Mouse (Mus musculus) c-Kit-positive CD71-negative TER-119-negative erythroid progenitor cells, embryonic 14.5 days (primary cell): ENCODE results near the gene Slc6a6.

Experiments used
- DNase-seq: peaks from one replicate; pipeline ENCODE4 v3.0.0-alpha.2; 2013; ENCODE audit warnings: low read depth

Slc6a6 gene

DNA sequence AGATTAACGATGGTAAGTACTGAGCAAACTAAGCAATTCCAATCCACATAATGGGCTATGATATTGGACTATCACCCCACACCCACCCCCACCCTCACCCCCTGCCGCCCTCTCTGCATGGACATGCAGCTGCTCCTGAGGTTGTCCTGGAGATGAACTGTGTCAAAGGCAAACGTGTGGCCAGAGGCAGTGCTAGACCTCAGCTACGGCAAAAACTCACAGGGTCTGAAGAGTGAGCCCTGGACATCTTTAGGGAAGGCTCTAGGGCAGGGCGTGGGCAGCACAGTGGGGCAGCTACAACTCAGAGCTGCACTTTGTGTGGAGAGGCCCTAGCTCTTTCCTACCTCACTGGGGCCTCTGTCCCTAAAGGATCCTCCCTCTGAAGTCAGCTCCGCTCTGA lies 13.6 kb upstream of the Slc6a6 start:
- no peak for DNase-seq

DNA sequence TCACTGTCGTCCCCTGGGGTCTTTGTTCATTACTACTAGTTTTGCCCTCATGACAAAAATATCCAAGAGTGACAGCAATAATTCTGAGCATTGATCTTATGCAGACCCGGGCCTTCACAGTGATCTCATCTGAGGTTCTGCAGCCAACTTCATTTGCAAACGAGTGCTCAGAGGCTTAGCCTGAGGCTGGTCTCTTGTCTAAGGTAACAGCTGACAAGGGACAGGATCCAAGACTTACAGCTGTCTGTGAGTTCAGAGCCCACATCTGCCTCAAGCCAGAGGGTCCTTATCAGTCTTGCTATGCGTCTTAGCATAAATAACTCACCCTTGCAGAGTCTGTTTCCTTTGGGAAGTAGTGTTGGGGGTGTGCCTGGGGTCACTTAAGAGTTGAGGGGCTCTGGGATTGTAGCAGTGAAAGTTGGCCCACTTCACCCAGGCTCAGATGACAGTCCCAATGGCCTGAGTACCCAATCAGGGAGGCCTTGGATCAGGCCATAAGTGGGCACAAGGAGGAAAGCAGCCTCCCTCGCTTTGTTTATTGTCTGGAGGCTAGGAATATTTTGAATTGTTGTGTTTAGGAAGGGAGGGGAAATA lies 9.0 kb upstream of the Slc6a6 start:
- no peak for DNase-seq

DNA sequence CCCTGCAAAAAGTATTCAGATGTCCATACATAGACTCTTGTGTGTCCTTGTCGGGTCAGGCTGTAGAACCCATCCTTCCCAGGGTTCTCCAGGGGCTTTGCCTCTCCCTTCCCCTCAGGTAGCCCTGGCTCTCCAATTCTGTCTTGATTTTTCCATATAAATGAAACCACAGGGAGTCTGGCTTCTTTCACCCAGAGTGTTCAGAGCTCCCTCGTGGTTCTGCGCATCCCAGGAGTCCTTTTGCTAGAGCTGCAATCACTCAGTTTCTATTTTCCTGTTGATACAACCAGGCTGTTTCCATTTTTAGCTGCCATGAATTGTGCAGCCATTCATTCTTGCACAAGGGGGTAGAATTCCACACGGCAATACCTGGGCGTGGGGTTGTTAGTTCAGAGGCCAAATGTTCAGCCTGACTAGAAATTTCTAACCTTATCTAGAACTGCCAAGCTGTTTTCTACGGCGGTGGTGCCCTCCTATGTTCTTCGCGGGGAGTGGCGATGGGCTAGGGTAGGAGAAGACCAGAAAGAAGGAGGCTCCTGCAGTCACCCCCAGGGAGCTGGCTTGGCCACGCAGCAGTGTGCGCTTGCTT lies 5.3 kb upstream of the Slc6a6 start:
- no peak for DNase-seq

DNA sequence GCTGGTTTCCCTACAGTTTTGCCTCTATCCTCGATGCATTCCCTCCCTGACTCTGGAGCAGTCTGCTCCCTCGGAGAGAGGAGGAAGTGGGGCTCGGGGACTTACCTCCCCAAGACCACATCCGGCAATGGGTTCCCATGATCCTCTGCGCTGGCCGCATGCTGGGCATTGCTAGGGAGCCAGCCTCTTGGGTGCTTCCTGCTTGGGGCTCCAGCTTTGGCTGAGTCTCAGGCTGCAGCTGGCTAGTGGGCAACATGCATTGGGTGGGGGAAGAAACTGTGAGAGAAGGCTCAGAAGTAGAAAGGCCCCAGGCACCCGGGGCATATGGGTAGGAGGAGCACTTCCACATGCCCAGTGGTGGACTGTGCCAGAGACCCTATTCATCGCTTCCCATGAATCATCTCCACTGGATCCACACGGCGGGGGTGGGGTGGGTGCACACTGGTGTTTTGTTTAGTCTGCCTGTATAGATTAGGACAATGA lies 4.7 kb upstream of the Slc6a6 start:
- DNase-seq, result peak; percentile 65

DNA sequence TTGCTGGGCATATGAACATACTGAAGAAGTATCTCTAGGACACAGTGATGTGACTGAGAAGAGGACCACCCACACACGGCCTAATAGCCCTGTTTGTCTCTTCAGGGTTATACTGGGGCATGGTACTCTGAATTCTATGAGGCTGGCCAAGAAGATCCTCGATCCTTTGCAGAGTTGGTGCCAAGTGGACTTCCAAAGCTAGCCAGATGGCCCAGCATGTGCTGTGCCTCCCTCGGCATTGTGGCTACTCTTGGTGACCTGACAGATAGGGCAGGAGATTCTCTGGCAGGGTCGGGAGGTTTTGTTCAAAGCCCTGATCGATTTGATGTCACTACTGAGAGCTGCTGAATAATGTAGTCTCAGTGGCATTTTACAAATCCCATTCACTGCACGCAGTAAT lies 4.1 kb upstream of the Slc6a6 start:
- no peak for DNase-seq

DNA sequence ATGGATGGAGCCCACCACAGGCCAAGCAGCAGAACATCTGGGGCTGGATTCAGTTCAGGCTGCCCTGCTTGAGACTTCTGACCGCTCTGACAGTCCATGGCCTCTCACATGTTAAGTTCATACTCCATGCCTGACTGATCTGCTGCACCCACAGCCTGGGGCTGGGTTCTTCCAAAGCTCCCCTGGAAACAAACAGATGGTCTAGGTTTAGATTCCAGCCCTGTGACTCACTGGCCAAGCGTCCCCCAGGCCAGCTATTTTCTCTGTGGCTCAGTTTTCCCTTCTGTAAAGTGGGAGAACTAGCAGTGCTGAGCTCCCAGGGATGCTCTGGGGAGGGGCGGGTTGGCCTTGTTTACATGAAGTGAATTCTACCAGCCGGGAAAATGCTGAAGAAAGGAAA lies 2.0 kb upstream of the Slc6a6 start:
- no peak for DNase-seq

DNA sequence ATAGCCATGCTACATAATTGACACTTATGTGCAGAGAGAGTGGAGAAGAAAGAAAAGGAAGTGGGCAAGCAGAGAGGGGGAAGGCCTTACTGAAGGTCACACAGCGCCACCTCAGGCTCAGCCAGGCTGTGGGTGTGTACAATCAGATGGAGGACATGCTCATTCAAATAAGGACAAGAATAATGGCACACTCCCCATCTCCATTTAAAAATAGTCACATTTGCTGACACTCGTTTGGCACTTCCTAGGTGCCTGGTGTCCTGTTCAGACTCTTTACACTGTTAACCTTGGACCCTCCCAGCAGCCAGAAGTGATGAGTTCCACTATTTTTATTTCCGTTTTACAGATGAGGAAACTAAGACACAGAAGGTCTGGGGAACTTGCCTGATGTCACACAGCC lies 732 bp upstream of the Slc6a6 start:
- no peak for DNase-seq

DNA sequence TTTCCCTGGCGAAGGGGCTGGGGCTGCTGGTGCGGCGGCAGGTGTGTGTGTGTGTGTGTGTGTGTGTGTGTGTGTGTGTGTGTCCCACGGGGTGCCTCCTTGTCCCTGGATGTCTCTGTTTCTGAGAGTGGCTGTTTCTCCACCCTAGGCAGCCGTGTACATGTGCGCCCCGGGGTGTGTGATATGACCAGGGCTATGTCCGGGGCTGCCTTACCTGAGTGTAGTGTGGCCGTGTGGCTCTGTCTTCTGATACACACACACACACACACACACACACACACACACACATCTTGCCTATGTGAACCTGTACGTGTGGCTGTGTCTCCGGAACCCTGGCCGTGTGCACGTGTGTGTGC lies 599 bp downstream of the Slc6a6 start:
- DNase-seq, result no peak

DNA sequence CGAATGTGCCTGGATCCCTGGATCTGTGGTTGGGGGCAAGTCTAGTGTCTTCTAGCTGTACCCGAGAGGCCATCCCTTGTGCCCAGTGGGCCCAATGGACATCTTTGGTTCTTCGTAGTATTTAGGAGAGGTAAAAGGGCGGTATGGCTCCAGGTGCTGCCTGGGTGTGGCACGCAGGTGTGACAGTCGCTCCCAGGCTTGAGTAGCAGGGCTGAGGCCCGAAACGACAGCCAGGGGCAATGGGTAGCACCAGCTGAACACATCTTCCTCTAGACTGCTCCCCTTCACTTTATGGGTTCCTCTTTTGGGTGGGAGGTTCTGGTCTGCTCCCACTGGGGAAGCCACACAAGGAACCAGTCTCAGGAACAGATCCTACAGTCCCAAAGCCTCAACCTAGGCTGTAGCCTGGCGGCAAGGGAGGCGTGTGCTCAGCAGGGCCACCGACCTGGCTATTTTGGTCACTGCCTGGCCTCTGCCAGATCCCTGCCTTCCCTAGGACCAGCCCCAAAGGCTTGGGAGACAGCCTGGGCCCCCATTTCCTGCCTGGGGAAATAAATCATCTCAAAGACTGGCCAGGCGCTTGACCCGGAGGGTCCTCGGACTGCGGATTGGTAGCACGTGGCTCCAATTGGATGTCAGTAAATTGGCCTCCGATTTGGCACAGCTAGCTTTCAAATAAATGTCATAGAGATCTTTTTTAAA lies 1.1 kb downstream of the Slc6a6 start:
- no peak for DNase-seq

DNA sequence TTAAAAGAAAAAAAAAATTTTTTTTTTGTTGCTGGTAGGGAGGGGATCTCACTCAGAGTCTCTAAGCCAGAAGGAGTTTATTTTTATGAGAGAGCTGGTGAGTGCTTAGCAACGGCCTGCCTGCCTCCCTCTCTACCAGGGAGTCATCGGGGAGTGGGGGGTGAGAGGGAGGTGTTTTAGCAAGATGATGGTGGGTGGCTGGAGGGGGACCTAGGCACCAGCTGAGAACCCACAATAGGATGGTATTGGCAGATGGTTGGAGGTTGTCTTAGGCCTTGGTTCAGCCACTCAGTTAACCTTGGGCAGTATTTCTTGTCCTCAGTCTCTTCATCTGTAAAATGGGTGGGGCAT lies 1.7 kb downstream of the Slc6a6 start:
- no peak for DNase-seq

DNA sequence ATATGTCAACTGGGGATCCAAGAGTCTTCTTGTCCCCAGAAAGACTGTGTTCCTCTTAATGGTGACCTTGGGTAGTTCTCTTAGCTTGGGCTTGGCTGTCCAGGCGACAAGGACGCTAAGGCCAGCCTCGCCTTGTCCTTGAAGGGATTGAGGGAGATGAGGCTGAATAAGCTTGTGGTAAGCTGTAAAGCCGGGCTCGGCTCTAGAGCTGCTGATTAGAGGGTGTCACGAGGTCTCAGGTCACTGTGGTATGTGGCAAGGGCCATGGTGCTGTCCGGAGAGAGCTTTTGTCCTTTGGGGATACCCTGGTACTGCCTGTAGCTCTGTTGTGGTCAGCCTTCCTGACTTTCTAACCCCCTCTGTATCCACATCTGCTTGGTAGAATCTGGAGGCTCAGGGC lies 2.0 kb downstream of the Slc6a6 start:
- DNase-seq, result no peak

DNA sequence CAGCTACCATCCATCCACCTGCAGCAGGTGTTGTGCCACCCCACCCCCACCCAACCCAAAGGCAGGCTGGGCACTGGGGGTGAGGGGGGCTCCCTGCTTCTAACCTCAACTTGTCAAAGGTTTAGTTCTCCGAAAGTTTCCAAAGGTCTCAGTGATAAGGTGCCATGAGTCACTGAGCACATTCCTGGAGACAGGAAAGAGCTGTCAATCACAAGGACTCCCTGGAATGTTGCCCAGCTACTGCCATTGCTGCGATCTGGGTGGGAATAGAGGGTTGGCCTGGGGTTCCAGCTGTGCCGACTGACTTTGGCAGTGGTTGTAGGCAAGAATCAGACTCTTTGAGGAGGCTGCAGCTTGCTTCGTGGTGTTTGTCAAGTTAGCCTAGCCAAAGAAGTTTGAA lies 2.7 kb downstream of the Slc6a6 start:
- DNase-seq, result no peak

DNA sequence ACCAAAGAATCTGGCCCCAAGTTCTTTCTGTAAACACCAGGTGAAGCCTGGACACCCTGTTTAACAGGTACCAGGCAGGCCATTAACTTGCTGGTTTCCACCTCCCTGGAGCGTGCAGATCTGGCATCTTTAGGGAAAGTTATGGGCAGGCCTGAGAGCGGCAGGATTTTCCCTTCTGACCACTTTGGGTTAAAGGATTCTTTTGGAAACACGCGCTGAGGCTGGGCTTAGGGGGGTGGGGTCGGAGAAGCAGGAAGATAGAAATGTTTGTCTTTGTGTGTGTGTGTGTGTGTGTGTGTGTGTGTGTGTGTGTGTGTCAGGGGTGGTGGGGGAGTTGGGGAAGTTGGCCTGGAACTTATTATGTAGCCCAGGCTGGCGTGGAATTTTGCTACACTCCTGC lies 4.2 kb downstream of the Slc6a6 start:
- no peak for DNase-seq

DNA sequence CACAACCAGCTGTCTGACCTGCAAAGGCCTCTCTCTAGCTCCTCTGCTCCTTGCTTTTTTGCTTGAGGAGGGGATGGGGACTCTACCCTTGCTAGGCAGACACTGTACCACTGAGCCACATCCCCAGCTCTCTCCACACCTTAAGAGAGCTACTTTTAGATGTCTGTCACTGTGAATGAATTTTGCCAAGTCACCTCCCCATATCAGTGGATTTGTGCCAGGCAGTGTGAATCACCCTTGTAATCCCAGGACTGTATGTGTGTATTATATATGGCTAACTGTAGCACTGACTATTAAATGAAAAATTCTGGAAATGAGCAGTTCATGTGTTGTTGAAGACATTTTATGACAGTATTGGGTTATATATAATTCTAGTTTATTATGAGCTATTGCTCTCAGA lies 5.4 kb downstream of the Slc6a6 start:
- DNase-seq, result no peak

DNA sequence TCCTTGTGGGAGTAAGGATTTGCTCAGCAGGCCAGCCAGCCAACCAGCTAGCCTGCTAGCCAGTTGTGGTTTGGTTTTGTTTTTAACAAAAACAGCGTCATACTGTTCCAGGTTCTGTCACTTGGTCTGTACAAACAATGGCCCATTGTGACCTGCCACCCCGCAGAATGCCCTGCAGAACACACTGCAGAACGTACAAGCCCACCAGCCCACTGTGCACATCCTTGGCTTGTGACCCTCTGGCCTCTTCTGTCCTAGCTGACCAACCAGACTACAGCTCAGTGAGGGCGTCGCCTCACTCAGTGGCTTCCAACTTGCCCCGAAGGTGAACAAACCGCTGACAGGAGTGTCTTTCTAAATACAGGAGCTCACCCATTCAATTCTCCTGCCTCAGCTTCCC lies 6.4 kb downstream of the Slc6a6 start:
- no peak for DNase-seq

DNA sequence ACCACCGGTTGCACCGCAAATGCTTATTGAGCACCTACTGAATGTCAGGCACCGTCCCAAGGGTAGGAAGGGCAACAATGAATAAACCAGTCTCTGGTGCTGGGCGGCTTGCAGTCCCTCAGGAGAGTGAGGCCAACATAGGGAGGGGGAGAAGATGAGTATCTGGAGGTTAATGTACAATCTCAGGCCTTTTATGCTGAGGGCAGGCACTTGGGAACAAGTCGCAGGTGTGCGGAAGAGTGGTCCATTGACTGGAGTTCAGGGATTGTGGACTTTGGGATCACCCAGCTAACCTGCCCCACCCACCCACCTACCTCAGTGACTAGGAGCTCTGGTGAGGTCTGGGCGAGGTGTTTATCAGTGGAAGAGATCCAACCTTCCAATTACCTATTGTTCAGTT lies 6.8 kb downstream of the Slc6a6 start:
- no peak for DNase-seq

DNA sequence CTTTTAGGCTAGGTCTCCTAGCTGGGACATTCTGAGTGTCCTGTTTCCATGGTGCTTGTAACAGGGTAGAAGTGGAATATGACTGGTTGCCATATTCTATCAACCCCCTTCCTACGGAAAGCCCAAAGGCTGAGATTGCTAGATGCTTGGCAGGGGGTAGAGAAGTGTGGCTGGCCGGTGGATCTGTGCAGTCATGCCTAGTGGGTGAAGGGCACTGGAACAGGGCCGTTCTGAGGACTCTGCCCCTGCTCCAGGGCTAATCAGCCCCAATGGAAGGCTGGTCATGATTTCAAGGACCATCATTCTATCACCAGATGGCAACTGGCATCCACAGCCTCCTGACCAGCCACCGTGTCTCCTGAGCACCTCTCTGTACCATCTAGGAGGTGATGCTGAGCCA lies 7.7 kb downstream of the Slc6a6 start:
- DNase-seq, result no peak

DNA sequence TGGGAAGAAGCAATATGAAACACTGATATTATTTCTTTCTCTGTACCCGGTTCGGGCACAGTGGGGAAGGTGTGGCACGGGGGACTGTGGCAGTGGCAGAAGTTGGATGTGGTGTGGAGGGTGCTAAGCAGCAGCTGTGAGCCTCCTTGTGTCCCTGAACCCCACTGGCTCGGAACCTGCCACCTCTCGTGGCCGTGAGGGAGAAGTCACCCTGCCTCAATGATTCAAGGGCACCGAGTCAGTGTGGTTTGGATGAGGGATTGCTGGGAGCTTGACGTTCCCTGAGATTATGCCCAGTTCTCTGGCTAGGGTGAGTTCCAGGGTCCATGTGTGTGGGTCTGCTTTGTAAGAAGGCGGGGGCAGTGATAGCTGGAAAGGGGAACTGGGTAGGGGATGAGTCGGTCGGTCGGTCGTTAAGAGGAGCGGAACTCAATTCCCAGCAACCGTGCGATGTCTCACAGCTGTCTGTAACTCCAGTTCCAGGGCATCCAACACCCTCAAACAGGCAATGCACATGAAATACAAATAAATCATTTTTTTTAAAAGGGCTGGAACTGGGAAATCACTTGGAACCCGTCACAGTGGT lies 9.5 kb downstream of the Slc6a6 start:
- DNase-seq, result no peak

DNA sequence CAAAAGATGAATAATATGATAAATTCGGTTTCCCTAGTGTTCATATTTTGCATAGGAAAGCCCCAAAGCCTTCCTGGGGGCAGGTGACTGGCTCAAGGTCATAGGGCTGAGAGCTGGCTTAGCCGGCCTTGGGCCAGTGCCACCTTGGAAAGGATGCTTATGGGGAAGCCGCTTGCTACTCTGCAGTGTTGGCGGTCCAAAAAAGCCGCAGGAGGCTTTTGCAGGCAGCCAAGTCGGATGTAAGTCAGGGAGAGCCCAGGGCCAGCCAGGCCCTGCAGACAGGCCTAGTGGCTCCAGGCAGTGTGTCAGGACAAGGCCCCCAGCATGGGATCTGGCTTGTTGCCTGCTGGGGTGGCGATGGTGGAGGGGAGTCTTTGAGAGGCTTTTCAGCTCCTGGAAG lies 10.8 kb downstream of the Slc6a6 start:
- no peak for DNase-seq

DNA sequence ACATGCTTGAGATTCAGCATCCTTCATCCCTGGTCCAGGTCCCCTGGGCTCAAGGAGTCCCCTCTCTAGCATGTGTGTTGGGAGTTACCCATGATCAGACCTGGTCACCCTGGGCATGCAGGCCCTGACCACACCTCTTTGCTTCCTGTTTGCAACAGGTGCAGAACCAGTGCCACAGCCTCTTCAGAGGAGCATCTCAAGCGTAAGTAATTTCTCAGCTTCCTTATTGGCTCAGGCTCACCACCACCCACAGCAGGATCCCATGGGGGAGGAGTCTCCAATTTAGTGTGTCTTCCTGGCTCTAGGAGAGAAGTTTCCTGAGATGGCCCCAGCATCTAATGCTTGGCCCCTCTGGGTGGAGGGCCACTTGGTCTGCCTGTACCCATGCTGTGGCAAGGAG lies 15.0 kb downstream of the Slc6a6 start:
- no peak for DNase-seq

DNA sequence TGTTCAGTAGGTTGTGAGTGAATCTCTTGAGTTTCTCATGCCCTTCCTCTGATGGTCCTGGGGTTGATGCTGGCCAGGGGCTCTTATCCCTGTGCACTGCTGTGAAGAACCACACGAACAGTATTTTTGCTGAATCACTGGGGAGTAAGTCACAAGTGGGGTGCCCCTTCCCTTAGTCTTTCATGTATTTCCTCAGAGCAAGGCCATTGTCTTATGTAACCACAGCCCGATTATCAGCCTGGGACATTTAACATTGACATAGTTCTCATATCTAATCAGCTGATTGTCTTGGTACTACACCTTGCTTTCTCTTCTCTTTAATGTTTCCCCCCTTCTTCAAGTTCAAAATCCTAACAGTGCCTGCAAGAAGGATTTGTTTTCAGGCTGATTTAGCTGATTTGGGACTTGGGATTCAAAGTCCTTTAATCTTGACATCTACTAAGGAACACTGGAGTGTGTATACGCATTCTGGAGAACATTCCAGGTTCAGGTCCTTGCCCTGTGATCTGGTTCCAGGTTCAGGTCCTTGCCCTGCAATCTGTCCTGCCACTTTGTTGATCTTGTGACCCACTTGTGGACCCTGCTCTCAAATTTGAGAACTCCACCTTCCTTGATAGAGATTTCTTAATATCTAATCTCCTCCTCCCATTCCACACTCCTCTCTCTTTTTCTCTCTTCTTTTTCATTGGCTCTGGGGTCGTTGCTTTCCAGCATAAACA lies 15.8 kb downstream of the Slc6a6 start:
- DNase-seq, result no peak

DNA sequence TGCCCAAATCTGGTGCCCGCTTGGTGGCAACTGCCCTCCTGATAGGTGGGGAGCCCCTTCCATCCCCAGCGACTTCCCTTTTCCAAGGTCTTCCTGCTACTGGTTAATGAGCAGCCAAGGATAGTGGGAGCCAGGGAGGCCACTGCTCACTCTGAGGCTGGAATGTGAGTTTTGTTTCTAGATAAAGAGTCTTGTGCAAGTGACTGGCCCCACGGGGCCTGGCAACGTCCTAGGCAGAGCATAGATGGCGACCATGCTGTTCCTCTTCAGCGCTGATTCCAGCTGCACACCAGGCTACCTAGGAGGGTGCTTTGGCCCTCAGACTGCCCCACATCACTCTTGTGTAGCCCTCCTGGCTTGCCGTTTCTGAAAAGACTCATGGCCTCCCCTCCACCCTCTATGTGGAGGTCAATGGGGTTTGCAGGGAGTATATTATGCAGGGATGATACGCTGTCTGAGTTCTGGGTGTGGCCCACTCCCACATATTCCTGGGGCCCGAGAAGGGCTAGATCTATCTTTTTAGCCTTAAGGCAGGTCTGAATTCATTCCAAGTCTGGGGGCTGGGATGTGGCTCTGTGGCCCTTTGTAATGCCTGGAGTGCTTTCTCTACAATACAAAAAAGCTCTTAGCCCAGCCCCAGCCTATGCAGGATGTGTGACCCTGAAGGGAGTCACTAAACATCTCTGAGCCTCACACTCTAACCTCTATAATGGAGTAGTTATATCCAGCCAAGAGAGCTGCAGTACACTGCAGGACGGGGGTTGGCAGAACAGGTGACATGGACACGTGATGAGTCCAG lies 17.2 kb downstream of the Slc6a6 start:
- DNase-seq, result no peak
